Mouse (Mus musculus): ENCODE measurements around the gene Ano8. TPM values are rescaled to one million over a fixed set of nuclear protein-coding genes. Genes with fewer than 3 reads are reported as not detected.
A peak's percentile ranks its signal among the peaks of the same experiment; 100 is the strongest.

Ano8 gene
- polyA plus RNA-seq, 1 experiment from 2014 or later = 2.3 TPM

DNA sequence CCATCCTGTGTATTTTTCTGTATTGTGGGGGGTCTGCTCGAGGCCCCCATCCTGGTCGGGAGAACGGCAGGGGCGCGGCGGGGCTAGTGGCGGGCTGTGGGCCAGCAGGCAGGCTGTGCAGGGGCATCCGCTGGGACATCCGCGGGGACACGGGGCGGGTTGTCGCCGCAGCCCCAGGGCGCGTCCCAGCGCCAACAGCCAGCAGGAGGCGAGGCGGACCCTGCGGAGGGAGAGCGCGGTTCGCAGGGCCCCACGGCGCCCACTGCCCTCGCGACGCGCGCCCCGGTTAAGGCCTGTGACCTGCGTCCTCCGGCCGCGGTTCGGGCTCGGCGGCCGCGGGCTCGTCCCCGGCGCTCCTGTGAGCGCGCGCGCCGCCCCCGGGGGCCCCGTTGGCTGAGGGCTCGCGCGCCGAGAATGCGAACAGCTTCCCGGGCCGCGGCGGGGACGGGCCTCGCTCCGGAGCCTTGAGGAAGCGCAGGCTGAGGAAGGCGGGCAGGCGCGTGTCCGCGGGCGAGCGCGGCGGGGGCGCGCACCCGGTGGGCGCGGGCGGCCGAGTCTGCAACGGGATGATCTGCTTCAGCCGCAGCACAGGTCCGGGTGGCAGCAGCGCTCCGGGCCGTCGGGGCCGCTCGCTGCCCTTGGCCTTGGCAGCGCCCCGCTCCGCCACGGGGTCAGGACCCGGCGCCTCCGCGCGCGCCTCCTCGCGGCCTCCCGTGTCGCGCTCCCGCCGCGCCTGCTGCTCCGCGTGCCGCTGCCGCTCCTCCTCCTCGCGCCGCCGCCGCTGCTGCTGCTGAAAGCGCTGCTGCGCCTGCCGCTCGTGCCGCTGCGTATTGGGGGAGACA, 9.4 kb downstream of the Ano8 start:
- H3K9me3 ChIP-seq (ENCODE audit: control insufficient read depth, low read depth, low read length) = no peaks in the 10 kb centered on the region
- peak overlapping the region; percentile 57 for H3K4me3 ChIP-seq (ENCODE audit: low read depth, low read length)
- H3K27ac ChIP-seq (ENCODE audit: low read length) = peak overlapping the region; percentile 79
- peak overlapping the region; percentile 62 for H3K4me2 ChIP-seq (replicated peaks; ENCODE audit: low read depth, low read length)
- H3K27me3 ChIP-seq (ENCODE audit: control insufficient read depth, insufficient read depth, low read length) = no peaks in the 10 kb centered on the region
- H3K4me1 ChIP-seq (ENCODE audit: control insufficient read depth, insufficient read depth, low read length) = no peaks in the 10 kb centered on the region
- peak; percentile 69 for ATAC-seq (ENCODE audit: insufficient number of reproducible peaks, insufficient read depth, low FRiP score, low read depth)
- under 1% methylated on average over 103 of the region's 121 CpGs for WGBS
- peaks cover 49% of the 10 kb centered on the region for H3K36me3 ChIP-seq (ENCODE audit: control insufficient read depth, insufficient read depth, low read length)
- peak overlapping the region; percentile 52 for H3K9ac ChIP-seq (replicated peaks; ENCODE audit: low read depth, low read length)

DNA sequence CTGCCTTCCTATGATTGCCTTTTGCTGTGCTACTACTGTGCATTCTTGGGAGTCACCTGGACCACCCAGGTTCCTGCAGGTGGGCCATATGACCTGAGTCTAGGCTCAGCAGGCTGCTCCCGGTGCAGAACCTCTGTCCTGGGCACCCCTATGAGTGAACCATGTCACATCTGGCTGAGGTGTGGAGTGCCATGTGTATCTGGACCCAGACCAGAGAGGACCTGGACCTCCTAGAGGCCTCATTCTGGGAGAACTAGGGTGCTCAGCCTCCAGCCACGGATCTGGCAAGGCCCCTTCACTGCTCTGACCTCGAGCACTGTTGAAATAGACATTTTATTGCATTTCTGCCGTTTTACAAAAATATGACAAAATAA, 10.1 kb downstream of the Ano8 start:
- 16% methylated on average over 4 of the region's 4 CpGs for WGBS
- Histone ChIP-seq H3K36me3 (ENCODE audit: control insufficient read depth, insufficient read depth, low read length) (peaks cover 46% of the 10 kb centered on the region), H3K9me3 (ENCODE audit: control insufficient read depth, low read depth, low read length) (no peaks in the 10 kb centered on the region), H3K9ac (replicated peaks; ENCODE audit: low read depth, low read length) (peak overlapping the region; percentile 52; the same call in 1 of the 2 replicates), H3K4me3 (ENCODE audit: low read depth, low read length) (peak overlapping the region; percentile 57), H3K4me2 (replicated peaks; ENCODE audit: low read depth, low read length) (peak overlapping the region; percentile 62), H3K27me3 (ENCODE audit: control insufficient read depth, insufficient read depth, low read length) (no peaks in the 10 kb centered on the region), H3K27ac (ENCODE audit: low read length) (peak overlapping the region; percentile 79; the same call in 1 of the 2 replicates), H3K4me1 (ENCODE audit: control insufficient read depth, insufficient read depth, low read length) (no peaks in the 10 kb centered on the region)
- no peak for ATAC-seq (ENCODE audit: insufficient number of reproducible peaks, insufficient read depth, low FRiP score, low read depth)

DNA sequence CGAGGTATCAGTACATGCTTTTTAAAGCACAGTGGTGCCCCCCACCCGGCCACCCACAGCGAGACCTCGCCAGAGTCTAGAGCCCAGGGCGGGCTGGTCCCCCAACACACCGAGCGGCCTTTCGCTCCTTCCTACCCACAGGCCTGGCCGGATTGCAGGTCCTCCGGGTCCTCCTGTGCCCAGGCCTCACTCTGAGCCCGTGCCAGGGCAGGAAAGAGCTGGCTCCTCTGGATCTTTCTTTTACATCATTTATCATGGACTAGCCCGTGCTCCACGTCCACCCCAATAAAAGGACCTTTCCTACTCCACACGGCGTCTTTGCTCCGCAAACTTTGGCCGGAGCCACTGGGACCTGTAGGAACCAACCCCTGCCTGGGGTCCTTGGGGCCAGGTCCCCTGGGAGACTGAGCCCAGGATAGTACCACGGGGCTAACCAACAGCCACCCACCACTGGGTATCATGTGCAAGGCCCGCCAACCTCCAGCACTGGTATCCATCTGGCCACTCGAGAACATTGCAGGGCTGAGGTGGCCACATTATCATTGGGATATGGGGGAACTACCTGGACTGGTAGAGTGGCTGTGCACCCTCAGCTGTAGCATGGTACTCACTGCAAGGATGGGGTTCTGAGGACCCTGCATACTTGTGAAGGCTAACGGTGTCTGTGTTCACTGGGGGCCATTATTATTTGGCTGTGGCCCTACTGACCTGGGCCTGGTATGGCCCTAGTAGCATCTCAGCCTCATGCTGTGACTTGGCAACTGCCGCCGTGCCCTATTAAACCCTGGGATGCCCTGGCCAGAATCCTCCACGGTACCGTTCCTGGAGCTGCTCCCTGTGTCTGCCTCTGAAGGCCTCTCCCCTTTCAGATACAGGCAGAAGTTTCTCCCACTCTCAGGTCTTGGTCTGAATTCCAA, 10.7 kb downstream of the Ano8 start:
- Histone ChIP-seq H3K27me3 (ENCODE audit: control insufficient read depth, insufficient read depth, low read length) (no peaks in the 10 kb centered on the region), H3K36me3 (ENCODE audit: control insufficient read depth, insufficient read depth, low read length) (peaks cover 43% of the 10 kb centered on the region), H3K27ac (ENCODE audit: low read length) (no peak overlapping the region), H3K4me2 (replicated peaks; ENCODE audit: low read depth, low read length) (no peak overlapping the region), H3K9me3 (ENCODE audit: control insufficient read depth, low read depth, low read length) (no peaks in the 10 kb centered on the region), H3K4me3 (ENCODE audit: low read depth, low read length) (no peak overlapping the region), H3K4me1 (ENCODE audit: control insufficient read depth, insufficient read depth, low read length) (peaks cover 5% of the 10 kb centered on the region), H3K9ac (replicated peaks; ENCODE audit: low read depth, low read length) (no peak overlapping the region)
- no peak for ATAC-seq (ENCODE audit: insufficient number of reproducible peaks, insufficient read depth, low FRiP score, low read depth)
- WGBS = 89% methylated on average over 25 of the region's 25 CpGs

DNA sequence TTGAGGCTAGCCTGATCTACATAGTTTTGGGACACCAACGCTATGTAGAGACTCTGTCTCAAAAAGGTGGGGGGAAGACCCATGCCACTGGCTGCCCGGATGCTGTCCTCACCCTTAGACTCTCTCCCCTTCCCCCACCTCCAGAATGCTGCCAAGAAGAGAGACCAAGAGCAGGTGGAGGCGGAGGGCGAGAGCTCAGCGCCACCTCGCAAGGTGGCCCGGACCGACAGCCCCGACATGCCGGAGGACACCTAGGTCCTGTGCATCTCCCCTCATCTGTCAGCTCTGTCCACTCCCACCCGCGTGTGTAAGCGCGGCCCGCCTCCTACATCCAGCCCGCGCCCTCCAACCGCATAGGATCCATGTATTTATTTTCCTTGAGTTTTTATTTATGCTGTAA, 11.4 kb downstream of the Ano8 start:
- no peak overlapping the region for H3K9ac ChIP-seq (replicated peaks; ENCODE audit: low read depth, low read length)
- no peak overlapping the region for H3K4me3 ChIP-seq (ENCODE audit: low read depth, low read length)
- no peak for ATAC-seq (ENCODE audit: insufficient number of reproducible peaks, insufficient read depth, low FRiP score, low read depth)
- H3K27ac ChIP-seq (ENCODE audit: low read length) = no peak overlapping the region
- no peak overlapping the region for H3K4me2 ChIP-seq (replicated peaks; ENCODE audit: low read depth, low read length)
- no peaks in the 10 kb centered on the region for H3K27me3 ChIP-seq (ENCODE audit: control insufficient read depth, insufficient read depth, low read length)
- H3K36me3 ChIP-seq (ENCODE audit: control insufficient read depth, insufficient read depth, low read length) = peaks cover 41% of the 10 kb centered on the region
- H3K9me3 ChIP-seq (ENCODE audit: control insufficient read depth, low read depth, low read length) = no peaks in the 10 kb centered on the region
- 89% methylated on average over 18 of the region's 18 CpGs for WGBS
- peaks cover 9% of the 10 kb centered on the region for H3K4me1 ChIP-seq (ENCODE audit: control insufficient read depth, insufficient read depth, low read length)

DNA sequence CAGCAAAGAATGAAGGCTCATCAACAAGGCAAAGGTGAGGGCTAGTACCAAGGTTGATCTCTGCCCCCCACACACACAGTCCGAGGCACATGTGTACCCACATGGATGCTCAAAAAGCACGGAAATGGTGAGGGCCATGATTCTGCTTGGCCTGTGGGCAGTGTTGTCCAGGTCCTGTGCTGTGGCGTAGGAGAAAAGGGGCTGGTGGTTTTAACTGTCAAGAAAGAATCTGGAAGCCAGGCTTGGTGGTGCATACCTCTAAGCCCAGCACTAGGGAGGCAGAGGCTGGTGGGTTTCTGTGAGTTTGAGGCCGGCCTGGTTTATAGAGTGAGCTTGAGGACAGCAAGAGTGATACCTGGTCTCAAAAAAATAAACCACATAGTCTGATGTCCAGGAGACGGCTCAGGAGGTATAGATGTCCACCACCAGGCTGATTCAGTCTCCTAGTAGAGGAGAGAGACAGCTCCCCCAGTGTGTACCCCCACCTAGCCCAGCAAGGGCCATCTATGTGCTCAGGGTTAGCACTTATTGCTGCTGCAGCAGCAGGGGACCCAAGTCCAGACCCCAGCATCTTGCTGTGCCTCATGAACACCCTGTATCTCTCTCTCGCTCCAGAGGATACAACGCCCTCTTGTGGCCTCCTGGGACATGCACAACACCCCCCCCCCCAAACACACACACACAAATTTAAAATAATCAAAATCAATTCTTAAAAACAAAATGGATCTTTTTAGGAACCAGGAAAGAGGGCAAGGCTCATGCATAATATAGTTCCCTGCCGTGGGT, 13.0 kb downstream of the Ano8 start:
- Histone ChIP-seq H3K9me3 (ENCODE audit: control insufficient read depth, low read depth, low read length) (no peaks in the 10 kb centered on the region), H3K4me1 (ENCODE audit: control insufficient read depth, insufficient read depth, low read length) (peaks cover 9% of the 10 kb centered on the region), H3K36me3 (ENCODE audit: control insufficient read depth, insufficient read depth, low read length) (peaks cover 38% of the 10 kb centered on the region), H3K27ac (ENCODE audit: low read length) (no peak overlapping the region), H3K27me3 (ENCODE audit: control insufficient read depth, insufficient read depth, low read length) (no peaks in the 10 kb centered on the region), H3K4me3 (ENCODE audit: low read depth, low read length) (no peak overlapping the region), H3K9ac (replicated peaks; ENCODE audit: low read depth, low read length) (no peak overlapping the region), H3K4me2 (replicated peaks; ENCODE audit: low read depth, low read length) (no peak overlapping the region)
- ATAC-seq (ENCODE audit: insufficient number of reproducible peaks, insufficient read depth, low FRiP score, low read depth) = no peak
- 88% methylated on average over 8 of the region's 8 CpGs for WGBS

DNA sequence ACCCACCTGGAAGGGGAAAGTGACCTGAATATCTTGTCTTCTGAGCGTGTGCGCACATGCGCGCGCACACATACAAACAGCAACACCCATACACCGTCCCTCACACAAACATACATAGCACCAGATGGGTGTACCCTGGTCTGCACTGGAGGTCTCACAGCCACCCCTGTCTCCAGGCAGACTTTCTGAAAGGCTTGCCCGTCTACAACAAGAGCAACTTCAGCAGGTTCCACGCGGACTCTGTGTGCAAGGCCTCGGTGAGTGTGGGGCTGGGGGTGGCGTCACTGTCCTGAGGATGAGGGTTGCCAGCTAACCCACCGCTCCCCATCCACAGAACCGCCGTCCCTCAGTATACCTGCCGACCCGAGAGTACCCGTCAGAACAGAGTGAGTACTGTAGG, 13.9 kb downstream of the Ano8 start:
- no peak overlapping the region for H3K4me2 ChIP-seq (replicated peaks; ENCODE audit: low read depth, low read length)
- H3K36me3 ChIP-seq (ENCODE audit: control insufficient read depth, insufficient read depth, low read length) = peaks cover 38% of the 10 kb centered on the region
- no peak overlapping the region for H3K9ac ChIP-seq (replicated peaks; ENCODE audit: low read depth, low read length)
- H3K4me3 ChIP-seq (ENCODE audit: low read depth, low read length) = no peak overlapping the region
- no peaks in the 10 kb centered on the region for H3K27me3 ChIP-seq (ENCODE audit: control insufficient read depth, insufficient read depth, low read length)
- WGBS = 95% methylated on average over 17 of the region's 17 CpGs
- H3K27ac ChIP-seq (ENCODE audit: low read length) = no peak overlapping the region
- H3K4me1 ChIP-seq (ENCODE audit: control insufficient read depth, insufficient read depth, low read length) = peaks cover 9% of the 10 kb centered on the region
- no peaks in the 10 kb centered on the region for H3K9me3 ChIP-seq (ENCODE audit: control insufficient read depth, low read depth, low read length)
- no peak for ATAC-seq (ENCODE audit: insufficient number of reproducible peaks, insufficient read depth, low FRiP score, low read depth)

DNA sequence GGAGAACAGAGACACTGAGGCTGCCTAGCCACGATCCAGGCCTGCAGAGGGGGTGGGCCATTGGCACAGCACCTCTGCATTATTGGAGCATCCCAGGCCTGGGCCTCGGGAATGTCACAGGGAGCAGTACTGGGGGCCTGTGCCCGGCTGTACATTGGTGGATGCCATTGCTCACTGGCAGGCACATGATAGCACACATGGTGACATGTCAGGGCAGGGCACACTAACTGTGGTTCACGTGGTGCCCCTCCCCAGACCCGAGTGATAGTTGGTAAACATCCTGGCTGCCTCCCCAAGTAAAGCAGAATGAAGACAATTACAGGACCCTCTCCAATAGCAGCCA, 14.9 kb downstream of the Ano8 start:
- no peaks in the 10 kb centered on the region for H3K27me3 ChIP-seq (ENCODE audit: control insufficient read depth, insufficient read depth, low read length)
- no peak overlapping the region for H3K4me3 ChIP-seq (ENCODE audit: low read depth, low read length)
- WGBS = 78% methylated on average over 5 of the region's 5 CpGs
- H3K9me3 ChIP-seq (ENCODE audit: control insufficient read depth, low read depth, low read length) = no peaks in the 10 kb centered on the region
- no peak overlapping the region for H3K4me2 ChIP-seq (replicated peaks; ENCODE audit: low read depth, low read length)
- H3K36me3 ChIP-seq (ENCODE audit: control insufficient read depth, insufficient read depth, low read length) = peaks cover 38% of the 10 kb centered on the region
- peaks cover 9% of the 10 kb centered on the region for H3K4me1 ChIP-seq (ENCODE audit: control insufficient read depth, insufficient read depth, low read length)
- H3K9ac ChIP-seq (replicated peaks; ENCODE audit: low read depth, low read length) = no peak overlapping the region
- H3K27ac ChIP-seq (ENCODE audit: low read length) = no peak overlapping the region
- ATAC-seq (ENCODE audit: insufficient number of reproducible peaks, insufficient read depth, low FRiP score, low read depth) = no peak

Data from stomach, embryonic 14.5 days (tissue).